Mouse (Mus musculus): ENCODE data around the gene Tmem200c.

GRCm38 (mm10) chr17:68839888-68840571 is 13.6 kb downstream of the Tmem200c start:
- TF ChIP-seq POLR2A (IDR thresholded peaks at IDR 0.05; ENCODE audit: control insufficient read depth, extremely low read depth, insufficient read depth, low read length, poor library complexity) (no peak), CTCF (IDR thresholded peaks at IDR 0.05; ENCODE audit: borderline replicate concordance, control insufficient read depth, extremely low read depth, insufficient read depth, low read length, poor library complexity) (no peak)

All from thymus, adult 2 months (tissue).